Mouse (Mus musculus): ENCODE data around the gene Zfp945.
A peak's percentile ranks its signal among the peaks of the same experiment; 100 is the strongest.
"Not testable (repeated sequence)": the region's sequence is repeated elsewhere in the genome, so short reads cannot be mapped to it uniquely, and the experiment has no call there.

Zfp945 gene

GRCm38 (mm10) chr17:22866845-22867481 is at the start of gene Zfp945:
TSS of gene Zfp945 (minus strand) at chr17:22867134.
- peak; percentile 83 for DNase-seq

GRCm38 (mm10) chr17:22888302-22888701 is 21.4 kb upstream of the Zfp945 start:
- DNase-seq: no peak

- DNase-seq: no peak
Observed at GRCm38 (mm10) chr17:22884059-22884698, 17.2 kb upstream of the Zfp945 start.

- DNase-seq: no peak
Observed at GRCm38 (mm10) chr17:22877427-22878307, 10.7 kb upstream of the Zfp945 start.

- no peak for DNase-seq
Observed at GRCm38 (mm10) chr17:22876316-22876715, 9.4 kb upstream of the Zfp945 start.

- not testable (repeated sequence) for DNase-seq
Observed at GRCm38 (mm10) chr17:22875549-22875948, 8.6 kb upstream of the Zfp945 start.

- no peak for DNase-seq
Observed at GRCm38 (mm10) chr17:22866421-22866844, 501 bp downstream of the Zfp945 start.

GRCm38 (mm10) chr17:22821166-22821565 is 45.8 kb downstream of the Zfp945 start:
- DNase-seq: no peak

GRCm38 (mm10) chr17:22818199-22818595 is 48.7 kb downstream of the Zfp945 start:
- DNase-seq: no peak

GRCm38 (mm10) chr17:22817471-22818198 is 49.3 kb downstream of the Zfp945 start:
- DNase-seq: peak; percentile 62

- no peak for DNase-seq
Observed at GRCm38 (mm10) chr17:22799707-22800106, 67.2 kb downstream of the Zfp945 start.

Data from kidney, adult 11 months (tissue).